Mouse (Mus musculus): ENCODE measurements around the gene Sgpp2.
A peak's percentile ranks its signal among the peaks of the same experiment; 100 is the strongest.

The Sgpp2 gene

DNA sequence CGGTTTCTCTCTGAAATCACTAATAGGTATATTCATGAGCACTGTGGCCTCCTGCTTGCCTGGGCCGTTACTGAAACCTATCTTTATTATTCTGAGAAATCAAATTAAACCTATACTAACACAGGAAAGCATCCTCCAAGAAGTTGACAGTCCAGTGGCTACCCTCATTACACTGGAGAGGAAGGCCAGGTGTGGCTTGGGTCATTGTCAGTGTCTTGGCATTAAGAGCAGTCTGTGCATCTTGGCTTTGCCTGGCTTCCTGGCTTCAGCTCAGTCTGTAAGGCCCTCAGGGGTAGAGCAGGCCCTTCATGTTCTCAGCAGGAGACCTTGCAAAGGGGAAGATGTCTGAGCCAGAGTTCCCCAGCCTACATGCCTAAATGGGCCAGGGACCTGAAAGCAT is 99.3 kb downstream of the Sgpp2 start:
- DNase-seq = no peak

DNA sequence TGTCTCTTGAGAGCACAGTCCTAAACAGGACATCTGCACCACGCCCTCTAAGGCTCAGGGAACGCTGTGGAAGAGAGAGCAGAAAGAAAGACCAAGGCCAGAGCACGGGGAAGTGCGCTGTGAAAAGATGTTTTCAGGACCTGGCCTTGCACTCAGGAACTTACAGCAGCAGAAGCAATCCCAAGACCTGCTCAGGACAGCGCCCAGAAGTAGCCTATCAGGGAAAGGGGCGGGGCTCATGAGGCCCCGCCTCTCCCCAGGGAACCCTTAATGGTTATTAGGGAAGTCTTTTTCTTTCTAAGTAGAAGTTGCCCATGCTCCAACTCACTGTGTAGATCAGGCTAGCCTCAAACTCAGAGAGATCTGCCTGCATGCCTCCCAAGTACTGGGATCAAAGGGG is 102.5 kb downstream of the Sgpp2 start:
- peak; percentile 14 to 41 for DNase-seq

- no peak for DNase-seq
Measured at GRCm38 (mm10) chr1:78414421-78414820, 104.3 kb downstream of the Sgpp2 start.

DNA sequence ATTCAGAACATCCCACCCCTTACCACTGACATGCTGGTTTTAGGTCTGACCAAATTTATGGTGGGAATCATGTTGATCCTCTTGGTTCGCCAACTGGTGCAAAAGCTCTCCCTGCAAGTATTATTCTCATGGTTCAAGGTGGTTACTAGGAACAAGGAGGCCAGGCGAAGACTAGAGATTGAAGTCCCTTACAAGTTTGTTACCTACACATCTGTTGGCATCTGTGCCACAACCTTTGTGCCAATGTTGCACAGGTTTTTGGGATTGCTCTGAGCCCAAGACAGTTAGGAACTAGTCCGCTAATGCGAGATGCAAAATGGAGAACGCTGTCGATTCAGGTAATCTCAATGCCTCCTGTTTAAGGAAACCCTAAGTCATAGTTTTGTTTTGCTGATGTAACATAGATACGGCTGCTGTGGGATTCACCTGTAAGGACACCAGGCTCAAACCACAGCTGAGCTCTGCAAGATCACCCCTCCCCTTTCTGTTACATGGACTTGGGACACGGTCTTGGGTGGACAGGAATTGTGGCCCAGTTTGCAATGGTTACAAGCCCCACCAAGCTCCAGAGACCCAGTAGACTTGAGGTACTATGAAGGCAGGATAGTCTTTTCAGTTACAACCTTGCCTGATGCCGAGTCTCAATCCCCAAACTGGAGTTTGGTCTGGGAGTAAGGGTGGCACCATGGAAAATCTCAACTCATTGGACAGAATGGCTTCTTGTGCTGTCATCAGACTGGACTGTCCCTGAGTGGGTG is 107.2 kb downstream of the Sgpp2 start:
- no peak for DNase-seq

- peak; percentile 62 to 71 for DNase-seq
Measured at GRCm38 (mm10) chr1:78419593-78419992, 109.4 kb downstream of the Sgpp2 start.

GRCm38 (mm10) chr1:78420271-78420670 is 110.1 kb downstream of the Sgpp2 start:
- DNase-seq = no peak

GRCm38 (mm10) chr1:78421749-78422148 is 111.6 kb downstream of the Sgpp2 start:
- no peak for DNase-seq

DNA sequence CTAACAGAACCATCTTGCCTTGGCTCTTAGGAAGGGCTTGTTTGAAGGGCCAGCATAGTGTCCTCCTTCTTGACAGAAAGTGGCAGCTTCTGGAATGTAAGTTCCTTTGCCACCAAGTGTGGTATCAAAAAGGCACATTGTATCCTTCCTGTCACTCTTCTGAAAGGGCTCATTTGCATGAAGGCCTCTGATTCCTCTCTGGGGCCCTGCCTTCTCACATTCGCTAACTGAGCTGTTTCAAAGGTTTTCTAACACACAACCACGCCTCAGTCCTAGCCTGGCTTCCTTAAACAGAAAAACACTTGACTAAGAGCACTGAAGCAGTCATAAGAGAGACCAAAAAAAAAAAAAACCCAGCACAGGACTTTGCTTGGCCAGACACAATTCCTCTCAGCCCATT is 112.4 kb downstream of the Sgpp2 start:
- DNase-seq = no peak

- no peak for DNase-seq
Measured at GRCm38 (mm10) chr1:78424848-78425247, 114.7 kb downstream of the Sgpp2 start.

DNA sequence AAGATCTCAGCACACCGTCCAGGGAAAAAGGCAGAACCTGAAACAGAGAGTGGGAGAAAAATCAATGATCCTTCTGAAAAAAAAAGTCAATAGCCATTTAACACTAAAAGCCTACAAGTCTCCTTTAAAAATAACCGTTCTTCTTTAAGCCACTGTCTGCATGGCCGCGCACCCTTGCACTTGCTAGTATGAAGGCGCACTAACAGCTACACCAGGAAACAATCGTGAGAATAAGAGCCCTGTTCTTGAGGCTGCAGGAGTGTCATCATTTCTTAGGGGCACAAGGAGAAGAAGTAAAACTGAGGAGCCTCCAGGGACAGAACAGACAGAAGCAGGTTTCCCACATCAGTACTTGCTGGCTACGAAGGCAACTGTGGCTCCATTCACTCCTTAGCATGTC is 115.2 kb downstream of the Sgpp2 start:
- DNase-seq = no peak

DNA sequence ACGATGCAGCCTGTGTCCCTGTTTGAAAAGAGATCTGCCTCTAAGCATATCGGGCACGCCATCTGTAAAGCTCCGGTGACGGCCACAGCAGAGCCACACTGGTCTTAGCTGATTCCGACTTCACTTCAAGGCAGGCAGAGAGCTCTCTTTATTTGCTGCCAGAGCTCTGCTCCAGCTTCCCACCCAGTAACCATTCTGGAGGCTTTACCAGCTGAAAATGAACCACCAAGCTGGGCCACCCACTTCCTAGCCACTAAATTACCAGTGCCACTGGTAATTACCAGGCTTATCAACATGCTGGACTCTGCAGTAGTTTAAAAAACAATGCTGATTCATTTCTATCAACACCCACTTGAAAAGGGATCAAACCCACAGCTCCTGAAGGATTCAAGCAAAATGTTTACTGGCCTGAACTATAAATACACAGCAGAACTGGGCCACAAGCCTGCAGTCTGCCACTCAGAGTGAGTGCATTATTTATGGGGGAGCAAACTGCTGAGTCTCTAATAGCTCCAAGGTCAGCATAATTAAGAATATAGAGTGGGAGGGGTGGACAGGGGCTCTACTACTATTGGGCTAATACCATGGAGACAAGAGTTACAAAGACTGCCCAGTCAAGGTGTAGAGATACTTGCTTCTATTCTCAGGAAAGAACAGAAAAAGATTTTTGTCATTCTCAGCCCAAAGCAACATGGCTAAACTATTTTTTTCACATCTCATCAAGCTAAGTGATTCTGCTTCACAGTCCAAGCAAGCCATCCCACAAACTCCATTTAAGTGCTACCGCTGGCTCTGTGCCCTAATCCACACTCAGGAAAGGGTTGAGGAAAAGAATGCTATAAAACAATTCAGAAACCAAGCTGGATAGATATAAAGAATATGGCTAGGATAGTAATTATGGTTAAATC is 115.9 kb downstream of the Sgpp2 start:
- no peak for DNase-seq

DNA sequence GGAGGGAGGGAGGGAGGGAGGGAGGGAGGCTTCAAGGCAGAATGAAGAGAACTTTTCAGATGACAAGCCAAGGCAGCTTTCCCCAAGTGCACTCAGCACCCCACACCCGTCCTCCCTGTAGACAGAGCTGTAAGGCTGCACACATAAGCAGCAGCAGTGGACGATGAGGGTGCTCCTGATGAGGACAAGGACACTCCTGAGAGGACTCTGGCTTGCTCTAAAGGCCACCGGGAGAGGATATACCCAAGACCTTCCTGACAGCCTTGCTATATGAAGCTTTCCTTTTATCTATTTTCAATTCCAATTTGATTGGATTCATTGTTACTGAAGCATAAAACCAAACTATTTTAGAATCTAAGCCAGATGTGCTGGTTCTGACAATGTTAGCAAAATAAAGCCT is 116.7 kb downstream of the Sgpp2 start:
- DNase-seq = no peak

GRCm38 (mm10) chr1:78428851-78429250 is 118.7 kb downstream of the Sgpp2 start:
- no peak for DNase-seq

GRCm38 (mm10) chr1:78433472-78433871 is 123.3 kb downstream of the Sgpp2 start:
- no peak for DNase-seq

- DNase-seq = no peak
Measured at GRCm38 (mm10) chr1:78435967-78436366, 125.8 kb downstream of the Sgpp2 start.

- no peak for DNase-seq
Measured at GRCm38 (mm10) chr1:78436445-78436844, 126.3 kb downstream of the Sgpp2 start.

DNA sequence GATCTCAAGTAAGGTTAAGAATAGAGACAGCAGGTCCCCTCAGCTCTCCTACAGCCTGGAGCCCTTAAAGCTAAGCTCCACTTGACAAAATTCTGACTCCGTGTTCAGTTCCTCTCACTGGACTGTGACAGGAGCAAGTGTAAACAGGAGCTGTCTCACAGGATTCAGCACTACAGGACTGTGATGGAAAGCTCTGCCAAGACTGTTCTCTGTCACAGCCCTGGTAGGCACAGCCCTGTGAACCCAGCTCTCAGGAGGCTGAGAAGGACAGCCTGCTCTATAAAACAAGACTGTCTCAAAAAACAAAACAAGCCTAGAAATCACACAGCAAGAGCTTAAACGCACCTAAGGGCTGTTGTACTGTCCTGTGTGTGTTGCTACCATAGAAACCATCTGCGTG is 127.0 kb downstream of the Sgpp2 start:
- no peak for DNase-seq

DNA sequence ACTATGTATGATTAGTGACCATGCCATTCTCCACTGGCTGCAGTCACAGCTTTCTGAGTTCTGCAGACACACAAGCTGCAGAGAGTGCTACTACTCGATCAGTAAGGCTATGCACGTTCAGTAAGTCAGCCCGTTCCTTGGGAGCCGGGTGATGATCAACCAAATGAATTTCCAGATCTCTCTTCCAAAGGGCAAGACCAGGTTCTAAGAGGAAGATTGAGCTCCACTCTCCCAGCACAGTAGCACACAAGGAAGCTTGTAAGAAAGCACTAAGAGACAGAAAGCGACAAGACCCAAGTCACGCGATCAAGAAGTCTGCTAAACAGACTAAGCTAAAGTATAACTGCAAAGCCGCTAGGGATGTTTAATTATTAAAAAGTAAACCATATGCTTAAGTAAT is 130.6 kb downstream of the Sgpp2 start:
- no peak for DNase-seq

GRCm38 (mm10) chr1:78443056-78443455 is 132.9 kb downstream of the Sgpp2 start:
- DNase-seq = no peak

GRCm38 (mm10) chr1:78446232-78446631 is 136.1 kb downstream of the Sgpp2 start:
- DNase-seq = no peak

DNA sequence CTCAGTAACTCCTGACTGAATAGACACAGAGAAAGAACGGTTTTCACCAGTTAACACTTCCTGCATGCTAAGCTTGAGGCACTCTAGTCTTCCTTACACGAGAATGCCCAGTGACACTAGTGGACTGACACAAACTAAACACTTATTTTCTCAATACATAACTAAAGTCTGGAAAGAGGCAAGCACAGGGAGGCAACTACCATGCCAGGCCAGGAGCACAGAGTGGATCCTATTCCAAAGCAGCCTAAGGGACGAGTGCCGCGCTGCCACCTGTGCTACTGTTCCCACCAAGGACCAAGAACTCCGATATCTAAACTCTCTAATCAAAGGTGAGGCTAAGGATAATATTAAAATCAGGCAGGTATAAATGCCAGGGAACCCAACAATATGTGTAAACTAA is 136.6 kb downstream of the Sgpp2 start:
- DNase-seq = no peak

DNA sequence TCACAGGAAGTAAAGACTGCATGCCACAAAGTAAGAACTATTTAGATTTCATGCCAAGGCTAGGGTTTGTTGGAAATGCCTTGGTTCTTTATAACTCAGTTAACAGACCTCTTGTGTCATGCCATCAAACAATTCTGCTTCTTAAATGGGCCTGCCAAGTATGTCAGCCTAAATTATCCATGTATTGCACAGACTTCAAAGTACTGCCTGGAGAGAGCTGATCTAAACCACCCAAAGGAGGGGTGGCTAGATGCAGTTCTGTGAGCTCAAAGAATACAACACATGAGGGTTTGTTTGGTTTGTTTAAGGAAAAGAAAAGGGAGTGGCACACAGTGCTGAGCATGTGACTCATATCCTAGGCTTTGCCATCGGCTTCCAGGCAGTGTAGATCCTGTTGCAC is 137.9 kb downstream of the Sgpp2 start:
- no peak for DNase-seq

GRCm38 (mm10) chr1:78451070-78451854 is 141.1 kb downstream of the Sgpp2 start:
- DNase-seq = no peak

All from lung, adult 18-20 months (tissue).